Mouse (Mus musculus) gastrocnemius, postnatal 25 days (tissue): Measurements from ENCODE around the gene Plcg1. TPM values are rescaled to one million over a fixed set of nuclear protein-coding genes. Genes with fewer than 3 reads are reported as not detected.

Experiments used
- DNase-seq: peaks from one replicate; pipeline ENCODE4 v3.0.0; 2022
- long read RNA-seq, 2 experiments: library from polyadenylated mRNA; stranded (forward); transcript quantifications; one replicate each; pipeline ENCODE4 v2.0.0; 2021
- total RNA-seq, 2 experiments: library from RNA; stranded (reverse); gene quantifications; 1 replicate in 1 of 2; 2 replicates in 1 of 2; pipeline ENCODE4 v1.2.3; 2021

Gene Plcg1
- total RNA-seq: 10 to 100 TPM; 19.8 to 24.5 TPM
- long read RNA-seq, experiment 1, partial matches to known transcripts: 4 of 17 reads
- long read RNA-seq, experiment 1, other reads (novel, unspliced or antisense): 13 of 17 reads
- long read RNA-seq, experiment 2, partial matches to known transcripts: 9 of 17 reads
- long read RNA-seq, experiment 2, other reads (novel, unspliced or antisense): 8 of 17 reads

DNA sequence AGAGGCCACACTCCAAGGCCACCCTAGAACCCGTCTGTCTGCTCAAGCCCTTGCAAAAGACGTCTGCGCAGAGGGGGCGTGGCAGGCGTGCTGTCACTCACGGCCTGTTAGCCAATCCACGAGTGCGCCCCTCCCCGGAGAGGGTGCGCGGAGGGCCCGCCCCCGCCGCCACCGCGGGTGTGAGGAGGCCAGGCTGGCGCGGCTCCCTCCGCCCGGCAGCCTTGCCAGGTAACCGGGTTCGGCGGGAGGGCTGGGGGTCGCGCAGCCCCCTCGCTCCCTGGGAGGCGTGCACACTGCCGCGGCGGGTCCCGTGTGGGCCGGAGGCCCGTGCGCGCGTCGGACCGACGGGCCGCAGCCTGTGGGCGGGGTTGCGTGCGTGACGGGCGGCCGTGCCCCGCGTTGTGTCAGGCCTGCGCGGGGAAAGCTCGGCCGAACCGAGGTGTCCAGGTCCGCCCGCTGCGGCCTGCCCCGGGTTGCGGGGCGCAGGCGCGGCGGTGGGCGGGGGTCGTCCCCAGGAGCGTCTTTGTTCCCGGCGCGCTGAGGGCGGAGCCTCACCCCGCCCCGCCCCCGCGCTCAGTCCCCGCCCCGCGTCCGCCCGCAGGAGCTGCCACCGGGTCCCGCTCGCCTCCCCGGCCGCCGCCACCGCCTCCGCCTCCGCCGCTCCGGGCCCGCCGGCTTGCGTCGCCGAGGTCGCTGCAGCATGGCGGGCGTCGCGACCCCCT lies at the start of gene Plcg1:
Gene Plcg1, plus strand, starts transcription at position 184 of the 722 bp plus-strand sequence.
- peak; percentile 93 for DNase-seq

DNA sequence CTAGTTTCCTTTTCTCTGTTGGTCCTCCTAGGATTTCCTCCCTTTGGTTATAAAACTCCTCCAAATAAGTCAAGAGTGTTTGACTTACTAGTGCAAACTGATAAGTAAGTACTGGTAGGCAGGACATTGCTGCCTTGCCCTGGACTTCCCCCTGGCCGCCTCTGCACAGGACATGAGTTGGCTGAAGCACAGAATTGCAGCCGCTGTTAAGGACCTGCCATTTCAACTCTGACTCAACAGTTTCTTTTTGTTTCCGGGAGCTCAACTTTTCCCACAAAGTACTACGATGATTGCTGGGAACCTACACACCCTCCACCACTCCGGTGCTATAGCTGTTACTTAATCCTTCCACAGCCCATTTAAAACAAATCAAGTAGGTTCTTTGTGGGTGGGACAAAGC lies 30.8 kb upstream of the Plcg1 start:
- peak; percentile 55 for DNase-seq

DNA sequence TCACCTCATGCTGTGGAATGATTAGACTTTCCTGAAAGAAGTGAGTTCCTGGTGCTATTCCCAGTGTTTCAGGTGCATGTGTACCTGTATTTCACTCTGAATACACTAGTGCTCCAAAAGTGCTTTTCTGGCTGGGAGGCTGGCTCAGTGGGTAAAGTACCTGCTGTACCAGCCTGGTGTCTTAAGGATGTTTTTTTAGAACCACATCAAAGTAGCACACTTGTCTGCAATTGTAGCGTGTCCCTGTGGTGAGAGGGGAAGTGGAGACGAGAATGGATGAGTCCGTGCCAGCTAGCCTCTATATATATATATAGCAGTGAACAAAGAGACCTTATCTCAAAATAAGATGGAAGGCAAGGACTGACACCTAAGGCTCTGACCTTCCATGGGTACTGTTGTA lies 29.5 kb upstream of the Plcg1 start:
- DNase-seq: no peak

DNA sequence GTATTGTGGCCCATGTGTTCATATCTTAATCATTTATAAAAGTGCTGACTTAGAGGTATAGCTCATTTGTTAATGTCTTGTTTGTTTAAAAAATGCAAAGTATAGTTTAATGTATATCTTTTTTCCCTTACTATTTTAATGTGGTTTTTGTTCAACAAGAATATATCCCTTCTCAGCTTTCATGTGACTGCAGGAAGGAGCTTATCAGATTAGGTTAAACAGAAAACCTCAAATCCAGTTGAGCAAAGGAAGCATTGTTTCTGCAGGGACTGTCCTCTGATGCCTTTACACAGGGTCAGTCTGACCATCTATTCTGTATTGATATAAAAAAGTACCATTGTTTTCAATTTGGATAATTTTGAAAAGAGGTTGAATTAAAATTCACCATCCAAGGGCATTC lies 28.3 kb upstream of the Plcg1 start:
- DNase-seq: no peak

DNA sequence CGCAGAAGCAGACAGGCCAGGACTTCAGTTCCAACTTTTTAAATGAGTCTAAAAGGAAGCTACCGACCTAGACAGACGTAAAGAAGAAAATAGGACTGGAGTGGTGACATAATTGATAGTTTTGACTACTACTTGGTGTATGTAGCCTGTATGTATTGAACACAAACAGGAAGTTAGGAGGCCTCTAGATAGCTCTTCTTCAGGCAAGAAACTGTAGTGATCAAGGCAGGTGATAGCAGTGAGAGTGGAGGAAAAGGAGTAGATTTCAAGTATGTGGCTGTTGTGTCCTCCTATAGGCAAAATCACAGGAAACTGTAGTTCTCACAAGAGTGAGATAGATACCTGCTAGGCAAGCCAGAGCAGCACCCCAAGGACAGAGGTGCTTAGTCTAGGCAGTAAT lies 23.4 kb upstream of the Plcg1 start:
- no peak for DNase-seq

DNA sequence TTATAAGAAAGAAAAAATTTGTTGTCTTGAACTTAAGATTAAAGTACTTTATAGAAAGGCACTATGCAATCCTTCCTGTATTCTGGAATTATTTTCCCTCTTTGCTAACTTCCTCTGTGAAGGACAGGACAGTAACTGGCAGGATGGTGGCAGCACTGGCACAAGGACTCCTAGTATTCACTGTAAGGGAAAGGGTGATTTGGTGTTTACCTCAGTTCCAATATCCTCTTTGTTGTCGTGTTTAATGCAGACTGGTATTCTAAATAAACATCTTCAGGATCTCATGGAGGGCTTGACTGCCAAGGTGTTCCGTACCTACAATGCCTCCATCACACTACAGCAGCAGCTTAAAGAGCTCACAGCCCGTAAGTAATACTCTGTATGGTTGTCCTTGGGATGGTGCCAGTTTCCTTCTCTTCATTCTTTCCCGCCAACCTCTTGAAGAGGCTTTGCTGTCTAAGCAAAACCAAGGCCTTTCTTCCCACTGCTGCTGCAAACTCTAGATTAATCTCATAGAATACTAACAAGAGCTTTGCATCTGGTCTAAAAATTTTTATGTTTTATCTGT lies 15.6 kb upstream of the Plcg1 start:
- no peak for DNase-seq

DNA sequence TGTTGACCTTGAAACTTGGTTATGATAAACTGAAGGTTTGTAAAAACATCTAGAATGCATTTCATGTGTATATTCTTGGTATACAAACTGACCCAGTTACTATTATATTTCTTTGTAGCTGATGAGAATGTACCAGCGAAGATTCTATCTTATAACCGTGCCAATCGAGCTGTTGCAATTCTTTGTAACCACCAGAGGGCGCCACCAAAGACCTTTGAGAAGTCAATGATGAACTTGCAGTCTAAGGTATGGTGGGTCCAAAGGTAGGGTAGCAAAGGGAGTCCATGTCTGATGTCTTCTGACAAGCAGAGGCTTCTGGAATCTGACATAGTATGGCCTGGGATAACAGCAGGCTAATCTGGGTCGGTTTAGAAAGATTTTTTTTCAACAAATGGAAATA lies 13.8 kb upstream of the Plcg1 start:
- DNase-seq: no peak

DNA sequence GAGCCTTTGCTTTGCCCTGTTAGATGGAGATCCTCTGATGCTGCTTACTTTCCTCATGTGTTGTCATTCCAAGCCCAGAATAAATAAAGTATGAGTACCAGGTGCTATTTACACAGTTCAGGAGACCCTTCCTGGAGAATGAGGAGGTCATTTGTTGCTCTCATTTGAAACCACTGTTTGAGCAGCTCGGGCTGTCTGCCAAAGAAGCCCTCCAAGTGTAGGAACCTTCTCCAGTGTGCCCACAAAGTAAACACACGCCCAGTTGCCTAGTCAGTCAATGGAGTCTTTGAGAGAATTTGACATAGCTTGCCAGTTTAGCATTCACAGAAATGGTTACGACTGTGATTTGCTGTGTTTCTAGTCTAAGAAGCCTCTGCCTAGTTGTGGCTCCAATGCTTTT lies 12.3 kb upstream of the Plcg1 start:
- DNase-seq: no peak

DNA sequence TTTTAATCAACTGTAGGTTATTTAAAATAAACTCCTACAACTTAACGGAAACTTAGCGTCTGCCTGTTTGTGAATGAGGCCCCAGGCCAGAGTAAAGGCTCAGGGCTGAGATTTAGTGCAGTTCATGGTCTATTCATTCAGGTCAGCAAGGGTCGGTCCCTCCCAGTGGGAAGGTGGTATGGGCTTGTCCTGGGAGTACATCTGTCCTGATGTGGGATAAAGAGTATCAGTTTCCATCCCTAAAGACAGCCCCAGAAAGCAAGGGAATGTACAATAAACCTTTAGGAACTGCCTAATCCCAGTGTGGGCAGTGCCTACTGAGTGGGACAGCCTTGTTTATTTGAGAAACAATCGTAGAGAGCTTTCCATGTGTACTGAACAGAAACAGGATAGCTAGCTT lies 8.4 kb upstream of the Plcg1 start:
- DNase-seq: no peak

DNA sequence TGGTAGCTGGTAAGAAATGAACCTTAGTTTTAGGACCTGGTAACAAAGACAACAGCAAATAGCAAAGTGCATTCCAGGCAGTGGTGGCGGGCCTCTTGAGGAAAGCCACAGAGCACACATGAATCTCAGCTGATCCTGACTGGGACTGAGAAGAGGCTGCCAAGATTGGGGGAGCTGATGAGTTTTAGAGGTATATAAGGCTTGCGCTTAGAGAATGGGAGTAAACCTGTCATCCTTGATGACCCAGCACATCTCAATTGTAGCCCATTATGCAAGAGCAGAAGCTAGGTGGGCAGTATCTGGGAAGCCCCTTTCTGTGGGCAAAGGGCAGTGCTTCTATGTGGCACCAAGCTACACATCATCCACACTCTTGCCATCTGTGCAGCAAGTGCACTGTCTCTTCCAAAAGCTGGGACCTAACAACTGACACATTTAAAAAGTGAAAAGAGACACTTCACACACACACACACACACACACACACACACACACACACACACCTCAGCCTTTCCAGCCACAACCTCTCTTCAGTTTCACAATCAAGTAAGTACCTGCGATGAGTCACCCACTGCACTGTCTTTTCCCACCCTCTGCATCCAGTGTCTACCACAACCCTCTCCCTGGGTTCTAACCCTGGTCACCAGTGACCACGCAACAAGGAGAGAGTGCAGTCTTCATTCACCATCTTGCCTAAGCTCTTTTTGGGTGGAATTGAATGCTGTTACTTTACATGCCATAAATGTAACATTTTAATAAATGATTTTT lies 7.3 kb upstream of the Plcg1 start:
- DNase-seq: no peak

DNA sequence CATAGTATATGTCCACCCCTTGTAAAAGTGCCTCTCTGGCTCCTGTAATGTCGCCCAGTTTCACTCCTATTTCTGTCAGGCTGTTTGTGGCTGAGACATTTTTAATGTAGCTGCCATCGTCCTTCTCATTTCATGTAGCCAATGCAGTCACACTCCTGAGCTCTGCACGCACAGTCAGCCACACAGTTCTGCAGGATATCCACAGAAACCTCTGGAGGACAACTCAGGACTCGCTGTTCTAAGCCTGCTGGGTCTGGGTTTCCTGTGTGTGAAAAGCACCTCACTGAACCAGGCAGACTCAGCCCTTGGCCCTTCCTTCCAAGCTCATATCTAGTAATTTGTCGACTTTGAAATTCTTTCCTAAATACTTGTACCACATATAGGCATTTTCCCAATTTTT lies 6.6 kb upstream of the Plcg1 start:
- DNase-seq: no peak

DNA sequence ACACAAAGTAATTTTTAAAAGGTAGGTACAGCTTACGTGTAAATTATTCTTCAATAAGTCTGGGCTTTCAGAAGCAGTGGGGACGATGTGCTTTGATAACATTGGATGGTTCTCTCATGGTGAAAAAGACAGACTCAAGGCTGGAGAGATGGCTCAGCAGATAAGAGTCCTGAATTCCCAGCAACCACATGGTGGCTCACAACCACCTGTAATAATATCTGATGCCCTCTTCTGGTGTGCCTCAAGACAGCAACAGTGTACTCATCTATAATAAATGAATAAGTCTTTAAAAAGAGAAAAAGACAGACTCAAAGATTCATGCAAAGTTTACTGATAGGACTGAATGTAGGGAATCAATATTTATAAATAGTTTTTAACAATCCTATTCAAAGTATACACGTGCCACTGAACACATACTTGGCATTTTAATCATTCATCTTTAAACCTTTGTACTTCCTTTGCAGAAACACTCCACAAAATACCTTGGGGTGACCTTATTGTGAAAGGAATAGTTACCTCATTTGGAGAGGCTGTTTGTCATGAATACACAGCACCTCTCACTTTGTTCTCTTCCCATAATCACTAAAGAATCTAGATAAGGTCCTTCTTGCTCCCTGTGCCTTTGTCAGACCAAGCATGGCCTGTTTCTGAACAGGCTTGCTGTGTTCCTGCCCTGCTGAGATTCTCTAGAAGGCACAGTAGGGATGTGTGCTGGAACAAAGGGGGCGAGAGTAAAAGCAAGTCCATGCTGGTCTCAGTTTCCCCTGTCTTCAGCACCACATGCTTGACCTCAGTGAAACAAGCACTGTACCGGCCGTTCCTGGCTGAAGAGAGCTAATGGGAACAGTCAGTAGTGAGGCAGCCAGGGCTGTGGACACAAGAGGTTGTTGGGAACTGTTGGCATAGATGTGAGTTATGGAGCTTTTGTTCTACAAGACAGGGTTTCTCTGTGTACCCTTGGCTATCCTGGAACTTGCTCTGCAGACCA lies 4.9 kb upstream of the Plcg1 start:
- DNase-seq: no peak

DNA sequence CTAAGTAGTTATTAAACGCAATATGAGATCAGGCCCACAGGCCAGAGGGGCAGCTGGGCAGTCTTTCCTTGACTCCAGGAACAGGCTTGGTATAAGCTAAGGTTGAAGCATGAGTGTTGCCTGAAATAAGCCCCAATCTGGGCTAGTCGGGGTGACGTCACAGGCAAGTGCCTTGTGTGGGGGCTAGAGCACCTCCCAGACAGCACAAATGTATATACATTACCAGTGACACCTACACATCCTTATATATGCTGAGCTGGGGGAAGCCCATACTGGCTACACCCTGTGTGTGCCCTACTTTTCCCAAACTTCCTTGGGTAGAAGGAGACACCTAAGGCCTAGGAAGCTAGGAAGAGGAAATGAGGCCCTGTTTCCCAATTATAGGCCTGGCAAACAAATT lies 2.1 kb upstream of the Plcg1 start:
- no peak for DNase-seq

DNA sequence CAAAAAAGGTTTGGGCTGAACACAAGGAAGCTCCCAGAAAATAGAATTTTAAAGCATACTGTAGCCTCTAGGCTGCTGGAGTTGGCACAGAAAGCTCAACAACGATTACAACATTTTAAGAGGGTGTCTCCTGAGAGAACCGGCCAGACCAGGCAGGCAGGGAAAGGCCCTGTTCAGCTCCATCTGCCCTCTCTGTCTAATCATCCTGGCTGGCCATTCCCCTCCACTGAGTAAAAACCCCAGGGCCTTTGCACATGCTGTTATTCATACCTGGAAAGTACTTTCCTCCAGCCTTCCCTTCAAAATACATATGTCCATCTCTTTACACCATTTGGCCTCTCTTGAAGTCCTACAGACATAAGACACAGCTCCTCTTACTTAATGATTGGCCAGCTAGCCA lies 1.7 kb upstream of the Plcg1 start:
- no peak for DNase-seq

DNA sequence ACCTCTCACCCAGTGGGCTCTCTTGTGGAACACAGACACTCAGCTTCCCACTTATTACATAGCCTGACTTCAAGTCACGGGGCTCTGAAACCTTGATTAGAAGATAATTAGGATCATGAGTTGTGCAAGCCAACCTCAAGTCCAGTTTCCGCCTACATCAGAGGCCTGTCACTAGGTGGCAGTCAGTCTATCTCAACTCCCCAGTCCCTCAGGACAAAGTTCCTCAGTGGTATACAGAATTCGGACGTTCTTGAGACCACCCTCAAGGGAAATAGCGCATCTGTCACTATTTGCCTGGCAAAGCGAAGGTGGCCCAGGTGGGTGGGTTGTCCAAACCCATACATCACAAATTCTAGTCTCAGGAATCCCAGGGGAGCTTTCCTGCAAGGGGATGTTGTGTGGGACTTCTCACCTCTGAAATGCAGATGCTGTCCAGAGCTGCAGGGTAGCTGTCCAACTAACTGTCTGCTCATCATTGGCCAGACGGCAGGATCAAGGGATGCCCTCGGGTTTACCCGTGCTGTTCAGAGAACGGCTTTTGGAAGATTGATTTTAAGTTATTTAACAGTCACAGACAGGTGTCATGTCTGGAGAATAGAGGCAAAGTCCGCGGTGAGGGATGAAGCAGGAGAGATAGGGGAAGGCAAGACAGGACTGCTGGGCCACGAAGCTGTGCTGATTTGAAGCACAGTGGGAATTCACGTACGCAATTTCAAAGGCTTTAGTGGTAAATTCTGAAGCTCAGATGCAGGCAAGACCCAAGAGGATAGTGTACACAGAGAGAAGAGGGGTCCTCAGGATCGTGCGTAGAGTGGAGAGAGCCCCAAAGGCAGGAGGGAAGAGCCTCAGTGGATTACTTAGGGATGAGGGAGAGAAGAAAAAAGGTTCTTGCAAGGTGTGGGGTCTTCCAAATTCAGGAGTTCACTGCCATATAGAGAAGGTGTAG lies 976 bp upstream of the Plcg1 start:
- no peak for DNase-seq

DNA sequence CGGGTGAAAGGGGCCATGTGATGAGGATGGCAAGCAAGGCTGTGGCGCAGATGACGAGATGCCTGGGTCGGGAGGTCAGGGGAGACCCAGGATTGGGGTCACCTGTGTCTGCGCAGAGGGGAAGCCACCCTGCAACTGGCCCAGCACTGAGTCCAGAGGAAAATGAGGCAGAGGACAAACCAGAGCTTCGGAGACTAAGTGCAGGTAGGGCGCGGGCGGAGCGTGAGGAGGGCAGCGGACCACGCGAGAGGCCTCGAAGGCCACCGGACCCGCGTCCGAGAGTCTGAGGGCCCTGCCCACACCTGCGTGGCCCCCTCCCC lies 343 bp upstream of the Plcg1 start:
- no peak for DNase-seq

DNA sequence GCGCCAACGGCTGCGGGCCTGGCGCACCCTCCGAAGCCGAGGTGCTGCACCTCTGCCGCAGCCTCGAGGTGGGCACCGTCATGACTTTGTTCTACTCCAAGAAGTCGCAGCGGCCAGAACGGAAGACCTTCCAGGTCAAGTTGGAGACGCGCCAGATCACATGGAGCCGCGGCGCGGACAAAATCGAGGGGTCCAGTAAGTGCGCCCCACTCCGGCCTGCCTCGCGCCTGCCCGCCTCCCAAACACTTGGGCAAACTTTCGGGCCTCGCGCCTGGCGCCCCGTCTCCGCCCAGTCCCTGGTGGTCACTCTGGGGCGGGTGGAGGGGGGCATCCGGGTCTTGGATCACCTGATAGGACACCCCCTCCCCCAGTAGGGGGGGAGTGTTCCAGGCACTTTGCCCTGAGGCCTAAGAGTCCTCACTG lies 750 bp downstream of the Plcg1 start:
- peak; percentile 75 for DNase-seq

DNA sequence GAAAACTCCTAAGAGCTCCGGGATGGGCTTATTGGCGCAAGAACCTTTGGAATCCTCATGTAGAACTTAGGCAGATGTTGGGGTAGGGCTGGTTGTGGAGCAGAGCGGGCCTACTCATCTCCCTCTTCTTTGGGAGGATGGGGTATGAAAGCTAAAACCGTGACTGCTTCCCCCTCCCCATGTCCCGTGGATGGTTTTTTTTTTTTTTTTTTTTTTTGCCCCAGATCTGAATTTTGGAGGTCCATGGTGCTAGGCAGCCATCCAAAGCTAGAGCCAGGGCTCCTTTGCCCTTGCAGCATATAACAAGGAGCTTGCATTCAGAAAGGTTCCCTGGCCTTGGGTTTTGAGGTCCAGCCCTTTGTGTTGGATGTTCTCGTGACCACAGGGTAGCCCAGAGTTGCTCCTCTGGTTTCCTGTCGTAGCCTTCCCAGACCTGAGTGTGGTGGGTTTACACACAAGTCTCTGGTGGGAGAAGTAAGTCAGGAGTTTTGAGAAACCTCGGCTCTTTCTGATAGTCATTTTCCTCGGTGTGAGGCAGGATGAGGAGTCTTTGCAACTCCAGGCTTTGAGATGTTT lies 1.4 kb downstream of the Plcg1 start:
- peak; percentile 7 for DNase-seq

DNA sequence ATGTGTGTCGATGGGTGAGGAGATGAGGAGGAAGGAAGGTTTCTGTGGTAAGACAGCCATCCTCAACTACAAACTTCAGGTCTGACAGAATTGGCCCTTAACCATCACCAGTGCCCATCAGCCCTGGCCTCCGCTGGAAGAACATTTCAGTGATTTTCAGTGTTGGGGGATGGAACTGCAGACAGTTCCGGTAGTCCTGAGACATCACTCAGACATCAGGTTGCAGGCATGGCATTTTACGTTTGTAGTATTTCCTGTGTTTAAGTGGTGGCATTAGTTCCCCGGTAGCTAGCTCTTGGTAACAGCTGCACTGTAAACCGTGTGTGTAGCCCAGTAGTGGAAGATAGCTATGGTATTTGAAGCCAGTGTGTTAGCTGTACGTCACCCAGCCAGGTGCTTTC lies 2.0 kb downstream of the Plcg1 start:
- peak; percentile 4 for DNase-seq

DNA sequence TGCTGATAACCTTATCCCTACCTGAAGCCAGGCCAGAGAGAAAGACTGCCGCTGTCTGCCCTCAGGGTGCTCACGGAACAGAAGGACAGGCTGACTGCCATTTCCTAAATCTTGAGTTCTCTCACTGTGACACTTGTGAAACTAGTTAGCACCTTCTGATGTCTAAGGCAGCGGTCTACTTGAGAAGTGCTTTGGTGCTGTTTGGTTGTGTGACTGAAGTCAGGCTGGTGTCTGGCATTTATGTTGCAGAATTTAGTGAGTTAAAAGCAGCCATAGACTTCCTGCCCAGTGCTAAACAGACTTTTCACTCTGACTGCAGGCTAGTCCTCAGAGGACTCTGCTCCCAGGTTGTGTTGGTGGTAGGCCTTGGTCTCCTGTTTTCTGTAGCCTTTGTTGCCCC lies 3.2 kb downstream of the Plcg1 start:
- DNase-seq: no peak
